Mouse (Mus musculus) heart, postnatal 25 days (tissue): Measurements from ENCODE around the gene Nxph3. TPM values are rescaled to one million over a fixed set of nuclear protein-coding genes. Genes with fewer than 3 reads are reported as not detected.

Experiments used
- DNase-seq: peaks from one replicate; pipeline ENCODE4 v3.0.0; 2022; ENCODE audit warnings: low spot score
- intact Hi-C: fragments of 180-260 bp; cut with DNase I; formaldehyde crosslinking; loops from one replicate; pipeline ENCODE4 v1.15.1; 2025
- total RNA-seq, 2 experiments: library from RNA; stranded (reverse); gene quantifications; 2 replicates each; pipeline ENCODE4 v1.2.3; 2021

Nxph3 gene
- total RNA-seq, 2 experiments from 2014 or later: 0.62 to 0.64 TPM

- no peak for DNase-seq
- intact Hi-C loops: no loop called here
These were observed 14.0 kb downstream of the Nxph3 start for GRCm38 (mm10) chr11:95500412-95500811.

DNA sequence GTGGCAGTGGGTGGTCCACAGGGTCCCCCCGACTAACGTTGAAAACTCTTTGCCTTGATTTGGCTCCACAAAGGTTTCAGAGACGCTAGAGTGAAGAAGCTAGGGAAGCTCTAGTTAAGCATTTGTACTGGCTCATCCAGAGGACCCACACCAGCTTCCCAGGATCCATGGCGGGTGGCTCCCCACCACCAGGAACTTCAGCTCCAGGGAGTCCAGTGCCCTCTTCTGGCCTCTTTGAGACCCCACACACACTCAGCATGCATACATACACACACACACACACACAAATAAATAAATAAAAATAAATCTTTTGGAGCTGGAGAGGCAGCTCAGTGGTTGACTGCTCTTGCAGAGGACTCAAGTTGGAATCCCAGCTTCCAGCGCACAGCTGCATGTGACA, 16.4 kb downstream of the Nxph3 start:
- DNase-seq: no peak
- intact Hi-C loops: no loop called here

DNA sequence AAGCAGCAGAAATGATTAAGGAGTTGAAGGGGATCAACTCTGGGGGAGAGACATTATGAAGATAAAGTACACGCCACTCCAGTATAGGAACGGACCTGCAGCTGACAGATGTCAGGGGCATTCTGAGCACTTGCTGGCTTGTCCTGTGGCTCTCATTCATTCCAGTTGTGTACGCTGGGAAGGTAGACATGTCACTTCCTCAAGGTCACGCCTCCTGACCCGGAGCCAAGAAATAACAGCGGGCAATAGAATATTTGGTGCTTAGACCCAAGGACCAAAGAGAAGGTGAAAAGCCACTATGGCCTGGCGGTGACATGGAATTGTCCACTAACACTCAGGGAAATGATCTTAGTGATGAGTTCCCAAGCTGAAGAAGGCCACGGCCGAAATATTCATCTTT, 18.5 kb downstream of the Nxph3 start:
- no peak for DNase-seq
- intact Hi-C loops: no loop called here

- DNase-seq: no peak
- intact Hi-C loops: no loop called here
These were observed 20.0 kb downstream of the Nxph3 start for GRCm38 (mm10) chr11:95494374-95494773.

GRCm38 (mm10) chr11:95493950-95494349, 20.4 kb downstream of the Nxph3 start:
- intact Hi-C loops: no loop called here
- no peak for DNase-seq

- intact Hi-C loops: no loop called here
These were observed 21.4 kb downstream of the Nxph3 start for GRCm38 (mm10) chr11:95493010-95493409.

DNA sequence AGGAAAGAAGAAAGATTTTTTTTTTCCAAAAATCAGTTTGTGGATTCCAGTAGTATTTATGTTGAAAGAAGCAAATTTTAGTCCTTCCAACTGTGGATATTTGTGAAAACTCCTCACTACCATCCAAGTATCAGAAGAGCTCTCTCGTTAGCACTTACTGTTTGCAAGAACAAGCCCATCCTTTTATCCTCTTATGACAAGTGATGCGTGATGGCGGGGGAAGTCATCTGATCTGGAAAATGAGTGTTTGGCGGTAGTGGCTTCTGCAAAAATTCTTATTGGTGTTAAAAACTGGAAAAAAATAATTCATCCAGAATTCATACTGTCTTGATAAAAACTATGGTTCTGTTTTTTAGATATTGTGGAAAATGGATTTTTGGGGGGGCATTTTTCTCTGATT, 22.1 kb downstream of the Nxph3 start:
- no peak for DNase-seq
- intact Hi-C loops: no loop called here

More at GRCm38 (mm10) chr11:95493010-95493409, 21.4 kb downstream of the Nxph3 start:
- no peak for DNase-seq

DNA sequence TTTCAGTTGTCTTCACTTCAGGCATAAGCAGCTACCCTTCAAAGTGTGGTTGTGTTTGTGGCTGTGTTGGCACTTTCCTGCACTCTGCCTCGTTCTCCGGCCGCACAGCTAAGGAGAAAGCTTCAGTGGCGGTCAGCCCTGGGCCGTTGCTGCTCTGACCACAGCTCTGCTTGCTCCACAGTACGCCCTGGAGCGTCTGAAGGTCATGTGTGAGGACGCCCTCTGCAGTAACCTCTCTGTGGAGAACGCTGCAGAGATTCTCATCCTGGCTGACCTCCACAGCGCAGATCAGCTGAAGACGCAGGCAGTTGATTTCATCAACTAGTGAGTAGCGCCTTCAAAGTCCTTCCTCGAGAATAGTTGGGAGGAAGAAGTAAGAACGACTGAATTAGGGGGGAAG, 24.3 kb downstream of the Nxph3 start:
- no peak for DNase-seq
- intact Hi-C loops: no loop called here

- DNase-seq: no peak
- intact Hi-C loops: no loop called here
These were observed 27.1 kb downstream of the Nxph3 start for GRCm38 (mm10) chr11:95487237-95487636.

DNA sequence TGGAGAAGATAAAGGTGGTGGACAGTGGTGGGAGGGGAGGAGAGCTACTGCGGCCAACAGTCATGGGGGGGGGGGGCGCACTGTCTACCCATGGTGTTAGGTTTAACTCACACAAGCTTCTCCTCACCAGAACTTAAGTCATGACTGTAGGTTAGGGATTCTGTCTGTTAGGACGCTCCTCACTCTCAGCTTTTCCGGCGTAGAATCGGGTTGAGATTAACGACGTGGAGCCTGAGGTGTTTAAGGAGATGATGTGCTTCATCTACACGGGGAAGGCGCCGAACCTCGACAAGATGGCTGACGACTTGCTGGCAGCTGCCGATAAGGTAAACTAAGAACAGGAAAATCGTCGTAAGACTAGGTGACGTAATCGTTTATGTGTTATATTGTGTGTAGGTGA, 28.7 kb downstream of the Nxph3 start:
- intact Hi-C loops: no loop called here
- no peak for DNase-seq

DNA sequence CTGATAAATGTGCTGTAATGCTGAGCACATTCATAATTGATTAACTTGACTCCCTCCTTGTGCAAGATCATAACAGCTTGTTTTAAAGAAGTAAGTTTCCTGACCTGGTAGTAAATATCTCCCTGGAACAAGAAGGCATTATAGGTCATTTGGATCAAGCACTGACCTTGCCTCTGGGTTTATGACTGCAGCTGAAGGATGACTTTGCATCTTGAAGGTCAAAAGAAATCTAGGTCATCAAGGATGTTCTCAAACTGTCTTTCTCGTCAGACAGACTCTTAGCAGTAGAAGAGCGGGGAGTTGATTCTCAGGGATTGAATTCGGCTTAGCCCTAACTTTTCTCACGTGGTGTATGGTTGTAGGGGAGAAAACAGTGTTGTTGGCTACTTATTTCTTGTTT, 33.7 kb downstream of the Nxph3 start:
- intact Hi-C loops: no loop called here
- no peak for DNase-seq

DNA sequence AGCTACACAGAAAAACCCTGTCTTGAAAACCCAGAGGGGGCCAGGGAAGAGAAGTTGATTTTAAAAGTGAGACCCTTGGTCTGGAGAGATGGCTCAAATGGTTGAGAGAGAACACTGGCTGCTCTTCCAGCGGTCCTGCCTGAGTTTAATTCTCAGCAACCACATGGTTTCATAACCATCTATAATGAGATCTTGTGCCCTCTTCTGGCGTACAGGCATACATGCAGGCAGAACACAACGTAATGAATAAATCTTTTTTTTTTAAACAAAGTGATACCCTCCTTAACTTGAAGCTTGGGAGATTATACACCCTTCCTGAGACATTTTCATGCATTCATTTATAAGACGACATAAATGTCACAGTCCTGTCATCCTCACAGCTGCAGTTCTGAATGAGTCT, 34.9 kb downstream of the Nxph3 start:
- DNase-seq: no peak
- intact Hi-C loops: no loop called here

- intact Hi-C loops: no loop called here
These were observed 38.0 kb downstream of the Nxph3 start for GRCm38 (mm10) chr11:95476323-95476722.

DNA sequence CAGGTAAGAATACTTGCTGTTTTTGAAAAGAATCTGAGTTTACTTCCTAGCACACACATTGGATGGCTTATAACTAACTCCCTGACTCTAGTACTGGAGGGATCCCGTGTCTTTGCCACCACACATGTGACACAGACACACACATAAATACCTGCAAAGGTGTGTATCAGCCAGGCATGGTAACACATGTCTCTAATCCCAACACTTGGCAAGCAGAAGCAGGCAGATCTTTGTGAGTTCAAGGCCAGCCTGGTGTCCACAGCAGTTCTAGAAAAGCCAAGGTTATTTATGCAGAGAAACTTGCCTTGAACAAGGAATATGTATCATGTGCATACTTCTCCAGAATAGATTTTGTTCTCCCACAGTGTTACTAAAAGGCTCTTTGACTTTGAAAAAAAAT, 40.9 kb downstream of the Nxph3 start:
- DNase-seq: no peak
- intact Hi-C loops: no loop called here

More at GRCm38 (mm10) chr11:95476323-95476722, 38.0 kb downstream of the Nxph3 start:
- no peak for DNase-seq

GRCm38 (mm10) chr11:95472942-95473341, 41.4 kb downstream of the Nxph3 start:
- intact Hi-C loops: no loop called here
- no peak for DNase-seq

- no peak for DNase-seq
- intact Hi-C loops: no loop called here
These were observed 46.6 kb downstream of the Nxph3 start for GRCm38 (mm10) chr11:95467731-95468130.

DNA sequence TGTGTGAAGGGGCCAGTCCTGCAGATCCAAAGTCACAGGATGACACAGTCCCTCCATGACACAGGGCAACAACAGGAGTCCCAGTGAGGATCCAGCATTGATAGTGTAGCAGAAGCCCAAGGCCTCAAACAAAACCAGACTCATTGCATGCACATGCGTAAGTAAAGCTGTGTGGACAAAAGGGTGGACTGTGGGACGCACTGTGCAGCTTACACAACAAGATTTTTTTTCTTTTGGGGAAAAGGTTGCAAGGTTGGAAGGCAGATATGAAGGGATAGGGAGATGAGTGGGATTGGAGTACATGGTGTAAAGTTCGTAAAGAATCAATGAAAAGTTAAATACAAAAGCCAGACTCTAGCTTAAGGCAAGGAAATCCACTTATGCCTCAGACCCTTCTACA, 52.2 kb downstream of the Nxph3 start:
- intact Hi-C loops: no loop called here
- no peak for DNase-seq

- DNase-seq: no peak
- intact Hi-C loops: no loop called here
These were observed 53.5 kb downstream of the Nxph3 start for GRCm38 (mm10) chr11:95460872-95461271.

Other genes with a start within 250 kb of the Nxph3 start
- gene Kat7, start 204.3 kb downstream of the Nxph3 start, total RNA-seq: 10 to 100 TPM; 26.9 to 28.5 TPM
- gene Fam117a, start 177.6 kb downstream of the Nxph3 start, total RNA-seq: 1 to 10 TPM; 7.8 to 8.8 TPM
- 10 to 100 TPM; 36.6 to 43.4 TPM for gene Slc35b1, start 129.9 kb downstream of the Nxph3 start, total RNA-seq
- gene Spop, start 100.5 kb downstream of the Nxph3 start, total RNA-seq: 100 to 1,000 TPM; 180 to 195 TPM
- gene Ngfr, start 73.2 kb upstream of the Nxph3 start, total RNA-seq: under 1 TPM; 0.44 to 0.70 TPM
- 100 to 1,000 TPM; 384 to 423 TPM for gene Phb, start 152.4 kb upstream of the Nxph3 start, total RNA-seq
- 10 to 100 TPM; 48.2 to 49.2 TPM for gene Zfp652, start 198.1 kb upstream of the Nxph3 start, total RNA-seq
- under 1 TPM; 0.34 to 0.47 TPM for gene B130006D01Rik, start 209.0 kb upstream of the Nxph3 start, total RNA-seq